ENCODE assay signal across 8 mouse cellular contexts in genomic region chr13:47666956-47667701, GRCm38 (mm10).
DNase-seq lines count a peak whose midpoint lies in the region; ATAC-seq lines count a peak whose summit lies in the region.

No protein-coding gene starts in this region.

- peak; percentile 72 for ATAC-seq in hindbrain, embryonic 16.5 days
- peak; percentile 70 for ATAC-seq in megakaryocyte progenitor cell, adult 5-6 weeks (replicated peaks; ENCODE audit: poor library complexity)
- no peak for ATAC-seq in megakaryocyte, adult 5-6 weeks (ENCODE audit: poor library complexity, severe bottlenecking)

- H3K4me1 ChIP-seq in hindbrain, embryonic 16.5 days (ENCODE audit: control insufficient read depth, insufficient read depth, low read depth, low read length) = peaks cover 3% of the 10 kb centered on the region; the same call in 1 of the 2 replicates

- H3K36me3 ChIP-seq in hindbrain, embryonic 16.5 days (ENCODE audit: control insufficient read depth, insufficient read depth, low read length) = no peaks in the 10 kb centered on the region

- DNase-seq in adrenal gland, adult 8-10 months = peak; percentile 75
- peak; percentile 88 for DNase-seq in embryo, embryonic 10 days (ENCODE audit: low spot score)
- DNase-seq in gastrocnemius, postnatal 10 days = peak; percentile 95
- peak; percentile 80 for DNase-seq in left cerebral cortex, adult 11 months (ENCODE audit: low spot score)
- DNase-seq in right cerebral cortex, postnatal 4 days = peak; percentile 91

- H3K27ac ChIP-seq in hindbrain, embryonic 16.5 days (ENCODE audit: low read depth, low read length) = peak overlapping the region; percentile 48; the same call in 1 of the 2 replicates

- 0 out of 2 replicates have a peak overlapping the region, but pooled peaks have one; percentile 20 for H3K9ac ChIP-seq in hindbrain, embryonic 16.5 days (ENCODE audit: low read depth, low read length)

- peak overlapping the region; percentile 39 for H3K4me2 ChIP-seq in hindbrain, embryonic 16.5 days (ENCODE audit: low read length)

- no peaks in the 10 kb centered on the region for H3K27me3 ChIP-seq in hindbrain, embryonic 16.5 days (replicated peaks; ENCODE audit: control insufficient read depth, insufficient read depth, low read length)

- 19% methylated on average over 13 of the region's 13 CpGs for WGBS in hindbrain, embryonic 16.5 days

- H3K4me3 ChIP-seq in hindbrain, embryonic 16.5 days (ENCODE audit: low read length) = no peak overlapping the region

- H3K9me3 ChIP-seq in hindbrain, embryonic 16.5 days (ENCODE audit: control insufficient read depth, low read length) = no peaks in the 10 kb centered on the region
